Mouse (Mus musculus) embryonic fibroblast, embryonic 13.5 days (primary cell): ENCODE results near the gene Mex3d.

ENCODE experiments used
- CTCF ChIP-seq: IDR thresholded peaks from 2 replicates; pipeline ENCODE4 v1.5.1; 2011; ENCODE audit warnings: mild to moderate bottlenecking, control low read depth, low read length, moderate library complexity, borderline replicate concordance; ENCODE audit not compliant: insufficient read depth
- POLR2A ChIP-seq: IDR thresholded peaks from 2 replicates; pipeline ENCODE4 v1.6.1; 2011; ENCODE audit warnings: low read depth, mild to moderate bottlenecking, control low read depth, low read length, moderate library complexity

GRCm38 (mm10) chr10:80332525-80332989 lies 54.9 kb downstream of the Mex3d start:
- no peak for TF ChIP-seq CTCF
- TF ChIP-seq POLR2A, result no peak
